Mouse (Mus musculus): ENCODE measurements around the gene Mink1.

DNA sequence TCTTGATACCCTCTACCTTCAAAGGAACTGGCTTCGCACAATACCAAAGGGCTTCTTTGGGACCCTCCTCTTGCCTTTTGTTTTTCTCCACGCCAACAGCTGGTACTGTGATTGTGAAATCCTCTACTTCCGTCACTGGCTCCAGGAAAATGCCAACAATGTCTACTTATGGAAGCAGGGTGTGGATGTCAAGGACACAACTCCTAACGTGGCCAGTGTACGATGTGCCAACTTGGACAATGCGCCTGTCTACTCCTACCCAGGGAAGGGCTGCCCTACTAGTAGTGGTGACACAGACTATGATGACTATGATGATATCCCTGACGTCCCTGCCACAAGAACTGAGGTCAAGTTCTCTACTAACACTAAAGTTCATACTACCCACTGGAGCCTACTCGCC lies 77.3 kb downstream of the Mink1 start:
- TF ChIP-seq ZNF384 (IDR thresholded peaks at IDR 0.05; ENCODE audit: low read depth, low read length) (no peak), ZC3H11A (IDR thresholded peaks at IDR 0.05; ENCODE audit: borderline replicate concordance, low read depth, low read length) (no peak), CHD2 (IDR thresholded peaks at IDR 0.05; ENCODE audit: low read depth, low read length) (no peak)

Measured in ES-E14 (cell line).